Mouse (Mus musculus) adrenal gland, adult 18-20 months (tissue): ENCODE data around the gene Esr1. TPM values are rescaled to one million over a fixed set of nuclear protein-coding genes. Genes with fewer than 3 reads are reported as not detected.

Experiments
- total RNA-seq, 2 experiments: library from RNA; stranded (reverse); gene quantifications; 1 replicate in 1 of 2; 2 replicates in 1 of 2; pipeline ENCODE4 v1.2.3; 2021

Esr1 gene
- total RNA-seq, 2 experiments from 2014 or later: 19.7 to 28.7 TPM

Other genes with a start within 250 kb of the Esr1 start
- 10 to 100 TPM; 12.1 to 13.5 TPM for gene Zbtb2, start 223.5 kb upstream of the Esr1 start, total RNA-seq
- gene Rmnd1, start 179.2 kb upstream of the Esr1 start, total RNA-seq: 10 to 100 TPM; 45.9 to 50.1 TPM
- gene Armt1, start 179.1 kb upstream of the Esr1 start, total RNA-seq: 10 to 100 TPM; 11.4 to 13.3 TPM
- gene Ccdc170, start 129.1 kb upstream of the Esr1 start, total RNA-seq: under 1 TPM; 0.22 to 0.53 TPM